Mouse (Mus musculus): Measurements from ENCODE around the gene Amfr.

Amfr gene

GRCm38 (mm10) chr8:93929233-93929632, 83.4 kb downstream of the Amfr start:
- no peak for DNase-seq

- DNase-seq: no peak
Observed at GRCm38 (mm10) chr8:93925513-93925912, 87.1 kb downstream of the Amfr start.

GRCm38 (mm10) chr8:93923897-93924334, 88.7 kb downstream of the Amfr start:
- DNase-seq: no peak

Data from liver (tissue).